ENCODE assay signal across 11 mouse cellular contexts in the genomic region with DNA sequence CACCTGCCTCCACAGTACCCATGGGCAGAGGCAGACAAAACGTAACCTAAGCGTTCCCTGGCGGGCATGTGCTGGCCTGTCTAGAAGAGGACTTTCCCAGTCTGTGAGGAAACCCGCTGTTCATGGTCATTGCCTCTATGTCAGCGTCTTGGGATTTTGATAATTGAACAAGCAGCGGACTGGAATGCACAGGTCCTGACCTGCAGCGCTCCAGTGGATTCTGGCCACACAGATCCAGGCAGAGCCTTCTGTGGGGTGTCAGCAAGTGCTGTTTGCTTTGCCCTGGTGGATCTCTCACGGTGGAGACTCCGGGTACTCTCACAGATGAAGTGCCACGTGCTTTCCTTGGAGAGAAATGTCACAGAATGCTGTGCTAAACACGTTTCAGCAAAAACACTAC. TPM values are rescaled to one million over a fixed set of nuclear protein-coding genes. Genes with fewer than 3 reads are reported as not detected.
DNase-seq lines count a peak whose midpoint lies in the region; ATAC-seq and TF ChIP-seq lines count a peak whose summit lies in the region.
"Had no signal": no experiment of that assay in that cellular context is flagged by ENCODE, and none has a peak within 500 bp of the region (broad histone marks: within the 10 kb centered on the region; RNA-seq: fewer than 3 reads in every experiment).

No protein-coding gene starts in this region.

- H3K4me1 ChIP-seq in midbrain, embryonic 10.5 days: peaks cover 10% of the 10 kb centered on the region
- H3K4me1 ChIP-seq in midbrain, embryonic 13.5 days (replicated peaks): peaks cover 9% of the 10 kb centered on the region; the same call in 1 of the 2 replicates
- H3K4me1 ChIP-seq in embryonic facial prominence, embryonic 11.5 days (ENCODE audit: control insufficient read depth, insufficient read depth, low read length): peaks cover 5% of the 10 kb centered on the region
- no peaks in the 10 kb centered on the region for H3K4me1 ChIP-seq in lung, postnatal 0 days (ENCODE audit: insufficient read depth, low read depth, low read length)
- peaks cover 10% of the 10 kb centered on the region; the same call in 1 of the 2 replicates for H3K4me1 ChIP-seq in heart, embryonic 12.5 days (replicated peaks)

- no peaks in the 10 kb centered on the region for H3K27me3 ChIP-seq in midbrain, embryonic 10.5 days (ENCODE audit: low read depth, poor library complexity, severe bottlenecking)
- no peaks in the 10 kb centered on the region for H3K27me3 ChIP-seq in midbrain, embryonic 13.5 days
- no peaks in the 10 kb centered on the region for H3K27me3 ChIP-seq in embryonic facial prominence, embryonic 11.5 days (ENCODE audit: control insufficient read depth, insufficient read depth, low read length)
- H3K27me3 ChIP-seq in lung, postnatal 0 days (replicated peaks; ENCODE audit: insufficient read depth, low read length): no peaks in the 10 kb centered on the region
- no peaks in the 10 kb centered on the region for H3K27me3 ChIP-seq in heart, embryonic 12.5 days (replicated peaks)
- H3K27me3 ChIP-seq: intestine, embryonic 15.5 days had no signal

- no peaks in the 10 kb centered on the region for H3K36me3 ChIP-seq in midbrain, embryonic 10.5 days
- H3K36me3 ChIP-seq in midbrain, embryonic 13.5 days: no peaks in the 10 kb centered on the region
- H3K36me3 ChIP-seq in embryonic facial prominence, embryonic 11.5 days (replicated peaks; ENCODE audit: control insufficient read depth, insufficient read depth, low read depth, low read length): no peaks in the 10 kb centered on the region
- no peaks in the 10 kb centered on the region for H3K36me3 ChIP-seq in lung, postnatal 0 days (ENCODE audit: insufficient read depth, low read length)
- no peaks in the 10 kb centered on the region for H3K36me3 ChIP-seq in heart, embryonic 12.5 days
- H3K36me3 ChIP-seq: intestine, embryonic 15.5 days had no signal

- peak; percentile 25 for DNase-seq in midbrain, embryonic 10.5 days (ENCODE audit: low spot score)
- DNase-seq in embryonic facial prominence, embryonic 11.5 days (ENCODE audit: low spot score): peak; percentile 55
- DNase-seq in kidney, postnatal 25 days: peak; percentile 24 to 50
- DNase-seq in yolk sac, embryonic 10.5 days (ENCODE audit: low spot score): peak; percentile 47
- no peak for DNase-seq in lung, postnatal 0 days (ENCODE audit: low spot score)
- DNase-seq: cerebellum, adult 9-11 months; lung, adult 2 months had no signal

- H3K27ac ChIP-seq in midbrain, embryonic 10.5 days (replicated peaks): no peak overlapping the region; the same call in 1 of the 2 replicates
- H3K27ac ChIP-seq in midbrain, embryonic 13.5 days: no peak overlapping the region
- H3K27ac ChIP-seq in embryonic facial prominence, embryonic 11.5 days (replicated peaks; ENCODE audit: low read depth, low read length): no peak overlapping the region
- H3K27ac ChIP-seq in lung, postnatal 0 days (ENCODE audit: low read length): no peak overlapping the region
- no peak overlapping the region for H3K27ac ChIP-seq in heart, embryonic 12.5 days (ENCODE audit: poor library complexity, severe bottlenecking)
- H3K27ac ChIP-seq: intestine, embryonic 15.5 days; stomach, postnatal 0 days had no signal

- no peak for ATAC-seq in midbrain, embryonic 13.5 days
- ATAC-seq in embryonic facial prominence, embryonic 11.5 days (replicated peaks; ENCODE audit: insufficient number of reproducible peaks, low FRiP score, low TSS enrichment, low read depth): peak; percentile 56; the same call in 1 of the 2 replicates
- no peak; the same call in 1 of the 2 replicates for ATAC-seq in lung, postnatal 0 days
- ATAC-seq in heart, embryonic 12.5 days (ENCODE audit: insufficient number of reproducible peaks, low FRiP score): no peak
- ATAC-seq: intestine, embryonic 15.5 days had no signal

- no peaks in the 10 kb centered on the region for H3K9me3 ChIP-seq in midbrain, embryonic 10.5 days (replicated peaks)
- H3K9me3 ChIP-seq in midbrain, embryonic 13.5 days: no peaks in the 10 kb centered on the region
- H3K9me3 ChIP-seq in embryonic facial prominence, embryonic 11.5 days (replicated peaks; ENCODE audit: control insufficient read depth, low read length): no peaks in the 10 kb centered on the region
- H3K9me3 ChIP-seq in lung, postnatal 0 days (ENCODE audit: low read length): no peaks in the 10 kb centered on the region
- no peaks in the 10 kb centered on the region for H3K9me3 ChIP-seq in heart, embryonic 12.5 days (replicated peaks)
- H3K9me3 ChIP-seq: intestine, embryonic 15.5 days had no signal

- TF ChIP-seq CTCF in lung, postnatal 0 days (IDR thresholded peaks at IDR 0.05): no peak

- WGBS in midbrain, embryonic 10.5 days: 60% methylated on average over 11 of the region's 11 CpGs
- 44% methylated on average over 11 of the region's 11 CpGs for WGBS in midbrain, embryonic 13.5 days
- WGBS in embryonic facial prominence, embryonic 11.5 days: 17% methylated on average over 11 of the region's 11 CpGs
- WGBS in lung, postnatal 0 days: 27% methylated on average over 11 of the region's 11 CpGs
- WGBS in heart, embryonic 12.5 days: 51% methylated on average over 11 of the region's 11 CpGs

- H3K4me2 ChIP-seq in midbrain, embryonic 13.5 days (replicated peaks): no peak overlapping the region
- no peak overlapping the region for H3K4me2 ChIP-seq in embryonic facial prominence, embryonic 11.5 days (ENCODE audit: low read depth, low read length)
- no peak overlapping the region for H3K4me2 ChIP-seq in lung, postnatal 0 days (replicated peaks; ENCODE audit: low read depth, low read length)
- no peak overlapping the region for H3K4me2 ChIP-seq in heart, embryonic 12.5 days
- H3K4me2 ChIP-seq: intestine, embryonic 15.5 days had no signal

- no peak overlapping the region for H3K4me3 ChIP-seq in midbrain, embryonic 10.5 days
- H3K4me3 ChIP-seq in midbrain, embryonic 13.5 days (replicated peaks): no peak overlapping the region
- no peak overlapping the region for H3K4me3 ChIP-seq in embryonic facial prominence, embryonic 11.5 days (ENCODE audit: low read depth, low read length)
- H3K4me3 ChIP-seq in lung, postnatal 0 days (ENCODE audit: low read depth, low read length): no peak overlapping the region
- no peak overlapping the region for H3K4me3 ChIP-seq in heart, embryonic 12.5 days
- H3K4me3 ChIP-seq: intestine, embryonic 15.5 days had no signal

- TF ChIP-seq EP300 in lung, postnatal 0 days (IDR thresholded peaks at IDR 0.05): no peak

- H3K9ac ChIP-seq in midbrain, embryonic 13.5 days (replicated peaks): no peak overlapping the region
- H3K9ac ChIP-seq in embryonic facial prominence, embryonic 11.5 days (replicated peaks; ENCODE audit: low read length): peak overlapping the region; percentile 9; the same call in 1 of the 2 replicates
- H3K9ac ChIP-seq in lung, postnatal 0 days (replicated peaks; ENCODE audit: low read depth): no peak overlapping the region
- no peak overlapping the region for H3K9ac ChIP-seq in heart, embryonic 12.5 days
- H3K9ac ChIP-seq: intestine, embryonic 15.5 days had no signal

RNA-seq across cellular contexts. Expression of gene Ptgfrn, which starts 26.4 kb away (rescaled TPM):
- 1.9 TPM in 2 replicates for polyA plus RNA-seq in midbrain, embryonic 10.5 days (2016; fragmentation: Nextera tagmentation; extraction: Ambion mirVana)
- polyA plus RNA-seq in midbrain, embryonic 13.5 days (2015; fragmentation: Nextera tagmentation; extraction: Ambion mirVana): 2.3 TPM in 2 replicates
- polyA plus RNA-seq in embryonic facial prominence, embryonic 11.5 days (2014; fragmentation: Nextera tagmentation; extraction: Ambion mirVana): 4.8 and 6.5 TPM in 2 replicates
- polyA plus RNA-seq in lung, postnatal 0 days (2015; fragmentation: Nextera tagmentation; extraction: Ambion mirVana): 10.2 and 10.5 TPM in 2 replicates
- polyA plus RNA-seq in heart, embryonic 12.5 days (2016; fragmentation: Nextera tagmentation; extraction: Ambion mirVana): 6.8 and 7.3 TPM in 2 replicates
